In the genomic region with DNA sequence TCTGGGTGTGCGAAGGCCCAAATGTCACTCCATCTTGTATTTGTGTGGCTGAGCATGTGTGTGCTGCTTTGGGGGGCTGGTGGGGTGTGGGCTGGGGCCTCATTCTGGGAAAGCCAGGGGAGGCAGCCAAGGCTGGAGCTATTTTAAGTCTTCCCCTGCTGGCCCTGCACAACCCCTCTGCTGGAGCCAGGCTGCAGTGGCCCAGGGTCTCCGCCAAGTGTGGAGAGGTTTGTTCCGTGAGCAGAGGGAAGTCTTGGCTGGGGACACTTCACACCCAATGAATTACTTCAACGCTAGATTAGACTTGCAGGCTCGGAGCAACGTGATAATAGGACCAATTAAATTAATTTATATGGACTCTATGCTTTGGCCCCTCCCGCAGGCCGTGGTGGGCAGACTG, we compare ENCODE assay signal across 14 mouse cellular contexts. TPM values are rescaled to one million over a fixed set of nuclear protein-coding genes. Genes with fewer than 3 reads are reported as not detected.
DNase-seq lines count a peak whose midpoint lies in the region; ATAC-seq and TF ChIP-seq lines count a peak whose summit lies in the region.
"Had no signal": no experiment of that assay in that cellular context is flagged by ENCODE, and none has a peak within 500 bp of the region (broad histone marks: within the 10 kb centered on the region; RNA-seq: fewer than 3 reads in every experiment).

No protein-coding gene starts in this region.

- H3K4me1 ChIP-seq in heart, adult 2 months (ENCODE audit: control insufficient read depth, insufficient read depth, low read length), result no peaks in the 10 kb centered on the region; the same call in 1 of the 2 replicates
- H3K4me1 ChIP-seq in heart, embryonic 12.5 days (replicated peaks), result peaks cover 29% of the 10 kb centered on the region
- H3K4me1 ChIP-seq in limb, embryonic 14.5 days (ENCODE audit: control insufficient read depth, insufficient read depth, low read length), result peaks cover 28% of the 10 kb centered on the region

- ATAC-seq in heart, embryonic 12.5 days (ENCODE audit: insufficient number of reproducible peaks, low FRiP score), result no peak
- ATAC-seq in limb, embryonic 14.5 days (ENCODE audit: low FRiP score, low read depth), result 0 out of 2 replicates have a peak, but pooled peaks have one; percentile 53
- ATAC-seq in inflammation-experienced regulatory T-cells, adult 6 months, result no peak
- ATAC-seq: liver, postnatal 0 days had no signal

- H3K4me2 ChIP-seq in heart, embryonic 12.5 days, result no peak overlapping the region
- H3K4me2 ChIP-seq in limb, embryonic 14.5 days (replicated peaks; ENCODE audit: low read depth, low read length, severe bottlenecking), result no peak overlapping the region

- no peak overlapping the region for H3K9ac ChIP-seq in heart, adult 2 months (ENCODE audit: low read depth, low read length)
- H3K9ac ChIP-seq in heart, embryonic 12.5 days, result no peak overlapping the region
- H3K9ac ChIP-seq in limb, embryonic 14.5 days (ENCODE audit: low read depth, low read length, severe bottlenecking), result no peak overlapping the region
- H3K9ac ChIP-seq: liver, postnatal 0 days had no signal

- H3K4me3 ChIP-seq in heart, adult 2 months, result no peak overlapping the region
- no peak overlapping the region for H3K4me3 ChIP-seq in heart, embryonic 12.5 days
- no peak overlapping the region for H3K4me3 ChIP-seq in gastrocnemius, adult 2 months
- H3K4me3 ChIP-seq in limb, embryonic 14.5 days (replicated peaks; ENCODE audit: low read length), result no peak overlapping the region

- intact Hi-C loops in heart, adult 2 months (cut with DNase I), result no loop called here
- intact Hi-C loops in gastrocnemius, adult 2 months (cut with DNase I), result no loop called here

- DNase-seq in heart, adult 2 months, result peak; percentile 56 to 76
- peak; percentile 81 for DNase-seq in gastrocnemius, adult 2 months
- peak; percentile 61 to 62 for DNase-seq in heart, adult 9 months (ENCODE audit: low spot score in 2 of 2)
- DNase-seq in limb, embryonic 14.5 days (ENCODE audit: low spot score), result peak; percentile 38
- DNase-seq in adrenal gland, postnatal 14 days, result no peak
- DNase-seq in layer of hippocampus, adult 18-20 months (ENCODE audit: low spot score in 2 of 2), result no peak
- DNase-seq: cerebellum, adult 11 months; layer of hippocampus, adult 9-11 months; liver, postnatal 0 days; midbrain, embryonic 14.5 days; right cerebral cortex, postnatal 4 days had no signal

- TF ChIP-seq POLR2A in heart, adult 2 months (IDR thresholded peaks at IDR 0.05; ENCODE audit: insufficient read depth, low read depth, low read length), result no peak
- TF ChIP-seq POLR2A in limb, embryonic 14.5 days (IDR thresholded peaks at IDR 0.05; ENCODE audit: borderline replicate concordance, extremely low read depth, insufficient read depth, insufficient read length), result no peak

- peak; percentile 47 for TF ChIP-seq CTCF in heart, adult 2 months (IDR thresholded peaks at IDR 0.05)
- peak; percentile 30 for TF ChIP-seq CTCF in gastrocnemius, adult 2 months (IDR thresholded peaks at IDR 0.05)

- H3K27ac ChIP-seq in heart, adult 2 months, result peak overlapping the region; percentile 28; the same call in 1 of the 2 replicates
- no peak overlapping the region for H3K27ac ChIP-seq in heart, embryonic 12.5 days (ENCODE audit: poor library complexity, severe bottlenecking)
- no peak overlapping the region for H3K27ac ChIP-seq in gastrocnemius, adult 2 months
- no peak overlapping the region for H3K27ac ChIP-seq in limb, embryonic 14.5 days (replicated peaks; ENCODE audit: low read depth, low read length)
- H3K27ac ChIP-seq: kidney, postnatal 0 days had no signal

- TF ChIP-seq EP300 in heart, adult 2 months (IDR thresholded peaks at IDR 0.05; ENCODE audit: insufficient read depth, low read depth, low read length), result 0 out of 2 replicates have a peak, but pooled peaks have one; percentile 48

- 50% methylated on average over 8 of the region's 8 CpGs for WGBS in heart, adult 2 months
- 57% methylated on average over 8 of the region's 8 CpGs for WGBS in heart, embryonic 12.5 days
- WGBS in limb, embryonic 14.5 days, result 43% methylated on average over 8 of the region's 8 CpGs

- H3K27me3 ChIP-seq in heart, adult 2 months (ENCODE audit: control insufficient read depth, insufficient read depth, low read length), result no peaks in the 10 kb centered on the region
- 0 out of 2 replicates have a peak, but pooled peaks cover 3% of the 10 kb centered on the region for H3K27me3 ChIP-seq in heart, embryonic 12.5 days (replicated peaks)
- H3K27me3 ChIP-seq in limb, embryonic 14.5 days (ENCODE audit: control insufficient read depth, insufficient read depth, low read length), result no peaks in the 10 kb centered on the region

- no peaks in the 10 kb centered on the region for H3K79me2 ChIP-seq in heart, adult 2 months (replicated peaks; ENCODE audit: control insufficient read depth, insufficient read depth, low read length)

- H3K9me3 ChIP-seq in heart, embryonic 12.5 days (replicated peaks), result no peaks in the 10 kb centered on the region
- H3K9me3 ChIP-seq in limb, embryonic 14.5 days (ENCODE audit: control insufficient read depth, low read length), result no peaks in the 10 kb centered on the region

- H3K36me3 ChIP-seq in heart, adult 2 months (ENCODE audit: control insufficient read depth, insufficient read depth, low read length), result no peaks in the 10 kb centered on the region
- H3K36me3 ChIP-seq in heart, embryonic 12.5 days, result no peaks in the 10 kb centered on the region
- H3K36me3 ChIP-seq in limb, embryonic 14.5 days (ENCODE audit: control insufficient read depth, insufficient read depth, low read length), result no peaks in the 10 kb centered on the region

RNA-seq across cellular contexts. Expression of a gene that starts 49.8 kb away (rescaled TPM):
- total RNA-seq in heart, adult 2 months (2021), result 10 to 100 TPM; 71.5 to 80.7 TPM
- 18.0 and 41.5 TPM in 2 replicates for polyA plus RNA-seq in heart, adult 2 months (2012; rRNA removed)
- 49.2 and 50.1 TPM in 2 replicates for polyA plus RNA-seq in heart, embryonic 12.5 days (2016; fragmentation: Nextera tagmentation; extraction: Ambion mirVana)
- 100 to 1,000 TPM; 118 to 136 TPM for total RNA-seq in gastrocnemius, adult 2 months (2021)
- polyA plus RNA-seq in limb, embryonic 14.5 days (2012; rRNA removed), result 35.4 and 42.1 TPM in 2 replicates
- polyA plus RNA-seq in limb, embryonic 14.5 days (2014; fragmentation: Nextera tagmentation; extraction: Ambion mirVana), result 68.5 and 76.8 TPM in 2 replicates
- 62.3 and 63.7 TPM in 2 replicates for total RNA-seq in adrenal gland, postnatal 14 days (2021)
- total RNA-seq in layer of hippocampus, adult 18-20 months (2021), result 10 to 100 TPM; 82.1 to 85.1 TPM
- 10 to 100 TPM; 13.2 to 14.9 (median 13.9) TPM for polyA plus RNA-seq in inflammation-experienced regulatory T-cells, adult 6 months (2017; shearing (Covaris generic))

Comparison
In these comparisons a context has a peak if more than half of its experiments do, and no peak if none do; other contexts are left out.
1. DNase-seq: peak in heart, adult 2 months (2 of 2), gastrocnemius, adult 2 months (single experiment), heart, adult 9 months (2 of 2) and limb, embryonic 14.5 days (single experiment); none in adrenal gland, postnatal 14 days (single experiment) and layer of hippocampus, adult 18-20 months (0 of 2).